Mouse (Mus musculus) embryo, embryonic 10.5 days (tissue): ENCODE measurements around the gene Smarcb1.

ENCODE experiments used
- DNase-seq: peaks from one replicate; pipeline ENCODE4 v3.0.0-alpha.2; 2015; ENCODE audit warnings: low spot score

Smarcb1 gene

GRCm38 (mm10) chr10:75855416-75855981, 65.9 kb downstream of the Smarcb1 start:
- DNase-seq, result no peak

GRCm38 (mm10) chr10:75854791-75855190, 66.6 kb downstream of the Smarcb1 start:
- DNase-seq, result no peak

GRCm38 (mm10) chr10:75854096-75854495, 67.3 kb downstream of the Smarcb1 start:
- DNase-seq, result no peak

DNA sequence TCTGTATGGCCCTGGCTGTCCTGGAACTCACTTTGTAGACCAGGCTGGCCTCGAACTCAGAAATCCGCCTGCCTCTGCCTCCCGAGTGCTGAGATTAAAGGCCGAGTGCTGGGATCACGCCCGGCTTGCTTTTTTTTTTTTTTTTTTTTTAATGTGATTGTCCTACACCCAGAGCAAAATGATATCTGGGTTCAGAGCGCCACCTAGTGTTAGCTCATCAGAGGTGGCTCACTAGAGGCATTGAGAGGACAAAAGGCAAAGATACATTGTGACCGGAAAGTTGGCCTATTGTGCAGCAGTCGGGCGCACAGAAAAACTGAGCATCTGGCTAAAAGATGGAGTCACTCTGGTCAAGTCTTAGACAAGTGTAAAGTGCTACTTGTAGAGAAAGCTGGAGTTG, 68.0 kb downstream of the Smarcb1 start:
- DNase-seq, result peak; percentile 95

GRCm38 (mm10) chr10:75852539-75853125, 68.8 kb downstream of the Smarcb1 start:
- DNase-seq, result no peak

DNA sequence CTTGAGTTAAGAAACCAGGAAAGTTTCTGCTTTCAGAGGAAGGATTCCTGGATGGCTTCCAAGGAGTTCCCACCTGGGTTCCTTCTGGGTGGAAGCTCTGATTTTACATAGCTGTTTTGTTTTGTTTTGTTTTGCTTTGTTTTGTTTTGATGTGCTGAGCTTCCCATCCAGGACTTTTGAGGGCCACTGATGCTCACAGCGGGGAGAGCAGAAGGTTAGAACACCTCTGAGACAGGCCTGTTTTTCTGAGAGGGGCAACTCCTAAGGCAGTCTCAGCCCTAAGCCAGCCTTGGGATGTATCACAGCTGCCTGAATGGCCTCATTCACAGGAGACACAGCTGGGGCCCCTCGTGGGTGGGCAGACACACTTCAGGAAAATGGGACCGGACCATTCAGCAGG, 69.7 kb downstream of the Smarcb1 start:
- no peak for DNase-seq

DNA sequence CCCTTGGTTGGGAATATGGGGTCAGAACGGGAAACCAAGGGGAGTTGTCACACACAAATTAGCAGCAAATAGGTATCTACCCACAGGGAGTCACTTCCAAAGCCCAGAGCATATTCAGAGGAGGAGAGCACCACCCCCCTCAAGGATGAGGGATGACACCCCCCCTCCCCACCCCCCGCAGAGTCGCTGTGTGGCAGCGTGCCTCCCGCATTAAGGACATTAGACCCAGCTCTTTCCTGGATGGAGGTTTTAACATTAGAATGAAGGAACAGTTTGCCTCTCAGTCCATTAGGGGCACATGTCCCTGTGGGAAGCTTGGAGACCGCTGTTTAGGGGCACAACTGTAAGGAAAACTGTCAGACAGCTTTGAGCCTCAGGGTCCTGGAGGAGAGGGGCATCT, 70.3 kb downstream of the Smarcb1 start:
- no peak for DNase-seq

DNA sequence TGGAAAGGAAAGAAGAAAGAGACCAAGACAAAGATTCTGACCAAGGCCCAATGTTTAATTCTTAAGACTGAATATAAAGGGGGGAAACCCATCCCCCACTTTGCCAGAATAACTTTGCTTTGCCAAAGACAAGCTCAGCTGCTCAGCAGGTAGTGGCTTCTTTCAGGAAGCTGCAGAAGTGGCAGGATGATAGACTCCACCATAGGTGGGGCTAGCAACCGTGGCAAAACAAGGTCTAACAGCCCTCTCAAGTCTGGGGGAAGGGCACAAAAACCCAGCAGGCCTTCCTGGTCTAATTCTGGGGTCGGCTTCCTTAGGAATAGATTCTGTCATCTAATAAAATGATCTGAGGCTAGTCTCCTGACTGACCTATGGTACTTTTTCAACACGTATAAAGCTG, 73.0 kb downstream of the Smarcb1 start:
- no peak for DNase-seq
